Mouse (Mus musculus) heart, adult 2 months (tissue): ENCODE measurements around the gene Cmc4.

Source experiments
- CTCF ChIP-seq: fragments of 200-600 bp; IDR thresholded peaks from 2 replicates; pipeline ENCODE4 v1.8.1; 2022; ENCODE audit warnings: antibody characterized with exemption, mild to moderate bottlenecking, moderate library complexity
- POLR2A ChIP-seq: fragments of 200-500 bp; IDR thresholded peaks from 2 replicates; pipeline ENCODE4 v1.6.1; 2011; ENCODE audit warnings: mild to moderate bottlenecking, low read depth, low read length, control low read depth; ENCODE audit not compliant: insufficient read depth

DNA sequence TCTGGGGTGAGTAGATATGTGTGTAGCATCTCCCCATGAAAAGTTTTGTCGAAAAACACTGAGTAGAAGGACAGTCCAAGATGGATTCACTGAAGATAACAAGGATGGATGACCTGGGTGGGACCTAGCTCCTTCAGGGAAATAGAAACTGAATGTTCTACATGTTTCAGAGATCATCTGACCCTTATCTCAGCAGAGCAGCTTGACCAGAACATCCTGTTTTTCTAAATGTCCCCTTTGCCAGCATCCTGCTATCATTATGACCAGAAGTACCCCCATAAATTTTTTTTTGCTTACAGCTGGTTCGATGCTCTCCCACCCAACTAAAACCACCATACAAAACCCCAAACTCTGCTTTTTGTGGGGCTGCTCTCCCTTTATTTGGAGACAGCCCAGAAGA lies 13.7 kb downstream of the Cmc4 start:
- no peak for TF ChIP-seq CTCF
- 0 out of 2 replicates have a peak, but pooled peaks have one; percentile 24 for TF ChIP-seq POLR2A
